Mouse (Mus musculus): ENCODE results near the gene Dmwd. TPM values are rescaled to one million over a fixed set of nuclear protein-coding genes. Genes with fewer than 3 reads are reported as not detected.
A peak's percentile ranks its signal among the peaks of the same experiment; 100 is the strongest.

The Dmwd gene
- total RNA-seq, 2 experiments from 2014 or later = 146 to 148 TPM

DNA sequence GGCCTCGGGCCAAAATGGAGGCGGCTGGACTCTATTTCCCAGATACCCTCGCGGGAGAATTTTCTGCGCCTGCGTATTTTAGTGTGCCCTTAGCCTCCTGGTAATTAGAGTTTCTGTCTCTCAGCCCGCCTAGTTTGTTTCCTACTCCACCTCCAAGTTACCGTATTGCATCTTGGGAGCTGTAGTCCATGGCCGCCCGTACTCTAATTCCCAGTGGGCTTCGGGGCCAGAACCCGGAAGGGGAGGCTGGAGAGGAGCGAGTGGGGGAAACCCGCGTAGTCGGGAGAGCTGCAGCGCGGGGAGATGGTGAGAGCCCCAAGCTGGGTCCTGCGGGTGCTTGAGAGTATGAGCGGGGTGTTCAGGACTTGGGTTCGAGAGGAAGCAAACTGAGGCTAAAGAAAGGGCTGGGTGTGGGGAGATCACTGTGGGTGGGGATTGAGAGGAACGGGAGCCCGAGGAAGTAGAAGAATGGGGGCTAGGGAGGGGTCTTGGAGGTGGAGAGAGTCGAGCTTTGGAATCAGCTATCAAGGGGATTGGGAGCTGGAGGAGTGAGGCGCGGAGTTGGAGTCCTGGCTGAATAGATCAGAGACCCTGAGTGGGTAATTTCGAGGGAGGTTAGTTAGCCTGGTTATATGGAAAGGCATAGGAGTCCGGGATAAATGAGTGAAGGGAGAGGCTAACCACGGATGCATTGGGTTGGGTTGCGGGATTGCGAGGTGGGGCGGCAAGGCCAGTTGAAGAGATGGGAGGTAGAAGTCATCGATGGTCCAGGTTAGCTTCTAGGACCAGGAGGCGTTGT is 43.8 kb downstream of the Dmwd start, which contains the start of gene Fbxo46:
TSS of gene Fbxo46 (plus strand) at position 229 of the 799 bp plus-strand sequence.
- intact Hi-C loops (cut with DNase I) = loop anchor here (1.0 kb wide), 1 partner anchor 96 kb away; the partner anchor contains the start of gene Sympk
- DNase-seq (ENCODE audit: low spot score in 2 of 2) = peak; percentile 91 to 93

DNA sequence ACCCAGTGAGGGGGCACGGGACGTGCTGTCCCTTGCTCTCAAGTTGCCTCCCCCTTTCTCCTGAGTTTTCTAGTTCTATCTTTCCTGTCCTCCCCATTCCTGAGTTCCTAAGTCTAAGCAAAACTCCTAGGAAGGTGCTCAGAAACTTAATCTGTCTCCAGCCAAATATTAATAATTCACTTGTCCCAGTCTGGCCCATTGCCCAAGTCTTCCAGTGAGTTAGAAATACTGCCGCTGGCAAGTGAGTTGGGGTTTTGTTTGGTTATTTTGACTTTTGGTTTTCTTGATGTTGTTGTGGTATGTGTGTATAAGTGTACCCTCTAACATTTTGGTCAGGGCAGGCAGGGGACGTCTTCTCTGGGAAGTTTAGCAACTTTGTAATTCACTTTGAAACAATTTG is 45.7 kb downstream of the Dmwd start:
- intact Hi-C loops (cut with DNase I) = no loop called here
- DNase-seq (ENCODE audit: low spot score in 2 of 2) = no peak

DNA sequence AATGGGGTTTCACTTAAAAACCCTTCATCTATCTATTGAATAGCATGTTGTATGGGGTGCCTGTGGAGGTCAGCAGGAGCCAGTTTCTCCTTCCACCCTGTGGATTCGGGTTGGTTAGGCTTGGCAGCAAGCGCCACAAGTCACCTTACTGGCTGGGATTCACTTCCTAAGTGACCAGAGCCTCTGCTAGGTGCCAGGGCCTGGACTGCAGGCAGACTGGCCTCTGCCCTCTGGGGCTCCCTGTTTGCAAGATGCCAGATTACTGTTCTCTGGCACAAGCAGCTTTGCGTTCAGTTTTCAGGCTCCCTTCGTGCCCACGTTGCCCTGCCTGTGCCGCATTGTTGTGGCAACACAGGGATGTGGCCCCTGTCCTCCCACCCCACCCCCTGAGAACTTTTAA is 48.7 kb downstream of the Dmwd start:
- no peak for DNase-seq (ENCODE audit: low spot score in 2 of 2)
- intact Hi-C loops (cut with DNase I) = no loop called here

DNA sequence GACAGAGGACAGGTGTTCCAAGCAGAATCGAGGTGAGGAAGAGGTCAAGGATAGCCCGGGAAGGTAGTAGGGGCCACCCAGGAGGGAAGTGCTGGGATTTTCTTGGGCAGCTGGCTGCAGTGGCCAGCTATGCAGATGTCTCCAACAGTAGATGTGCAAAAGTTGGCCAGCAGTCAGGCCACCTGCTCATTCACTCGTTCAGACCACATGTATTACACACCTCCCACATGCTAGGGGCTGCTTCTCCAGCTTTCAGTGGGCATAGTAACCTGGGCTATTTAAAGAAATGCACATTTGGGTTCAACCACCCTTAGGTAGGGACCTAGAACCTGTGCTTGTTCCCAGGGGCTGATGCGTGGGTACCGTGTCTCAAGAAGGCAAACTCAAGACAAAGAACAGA is 51.7 kb downstream of the Dmwd start:
- intact Hi-C loops (cut with DNase I) = no loop called here
- no peak for DNase-seq (ENCODE audit: low spot score in 2 of 2)

DNA sequence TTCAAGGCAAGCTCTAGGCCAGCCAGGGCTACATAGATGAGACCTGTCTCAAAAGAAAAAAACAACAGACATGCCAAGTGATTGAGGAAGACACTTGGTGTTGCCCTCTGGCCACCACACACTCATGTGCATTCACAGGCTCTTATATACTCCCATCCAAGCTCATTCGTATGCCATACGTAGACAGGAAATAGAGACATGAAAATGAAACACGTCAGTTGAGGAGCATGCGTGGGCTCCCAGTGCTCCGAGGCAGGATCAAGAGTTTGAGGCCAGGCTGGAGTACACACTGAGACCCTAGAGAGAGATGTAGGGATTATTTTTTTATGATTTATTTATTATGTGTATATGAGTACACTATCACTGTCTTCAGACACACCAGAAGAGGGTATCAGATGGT is 53.4 kb downstream of the Dmwd start:
- intact Hi-C loops (cut with DNase I) = no loop called here
- no peak for DNase-seq (ENCODE audit: low spot score in 2 of 2)

DNA sequence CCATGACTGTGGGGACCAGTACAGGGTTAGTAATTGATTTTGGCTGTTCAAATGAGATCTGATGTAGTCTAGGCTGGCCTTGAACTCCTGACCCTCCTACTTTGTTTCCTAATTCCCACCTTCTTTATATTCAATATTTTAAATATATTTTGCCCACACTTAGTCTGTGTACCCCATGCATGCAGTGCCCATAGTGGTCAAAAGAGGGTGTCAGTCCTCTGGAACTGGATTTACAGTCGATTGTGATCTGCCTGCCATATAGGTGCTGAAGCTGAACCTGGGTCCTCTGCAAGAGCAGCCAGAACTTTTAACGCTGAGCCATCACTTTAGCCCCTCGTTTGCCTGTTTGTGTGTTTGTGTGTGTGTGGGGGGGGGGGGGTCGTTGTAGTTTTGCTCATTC is 54.6 kb downstream of the Dmwd start:
- no peak for DNase-seq (ENCODE audit: low spot score in 2 of 2)

DNA sequence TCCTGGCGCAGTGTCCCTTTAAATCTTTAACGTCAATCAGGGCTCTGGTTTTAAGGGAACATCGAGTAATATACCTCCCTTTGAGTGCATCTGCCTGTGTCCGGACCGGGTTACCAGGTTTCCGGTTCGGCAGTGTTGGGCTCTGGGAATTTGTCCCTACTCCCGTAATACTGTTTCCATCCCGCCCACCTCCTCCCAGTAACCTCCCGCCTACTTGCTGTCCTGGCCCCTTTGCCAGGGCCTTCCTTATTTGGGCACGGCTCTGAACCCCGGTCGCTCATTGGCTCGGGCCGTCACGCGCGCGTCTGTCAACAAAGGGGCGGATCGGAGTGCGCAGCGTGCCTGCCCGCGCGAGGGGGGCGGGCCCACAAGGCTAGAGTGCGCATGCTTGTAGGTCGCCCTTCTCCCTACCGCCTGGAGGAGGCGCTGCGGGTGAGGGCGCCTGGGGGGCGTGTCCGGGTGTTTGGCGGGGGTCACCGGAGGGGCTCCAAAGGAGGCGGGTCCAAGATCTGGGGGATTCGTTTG is 55.4 kb downstream of the Dmwd start:
- intact Hi-C loops (cut with DNase I) = no loop called here
- peak; percentile 95 to 96 for DNase-seq (ENCODE audit: low spot score in 2 of 2)

More for the DNA sequence above, 54.6 kb downstream of the Dmwd start:
- intact Hi-C loops (cut with DNase I) = no loop called here

Small RNA genes lying within 50 kb of the gene (microRNA-seq; reads per million reads assigned to microRNA genes)
- gene Mir3100 = 1.5 reads per million

Other genes starting within 250 kb of the Dmwd start
- gene Mill2, start 236.3 kb upstream of the Dmwd start, total RNA-seq (2021) = 1 to 10 TPM; 1.2 to 3.0 TPM
- gene Pglyrp1, start 204.9 kb upstream of the Dmwd start, total RNA-seq (2021) = 10 to 100 TPM; 20.5 to 21.9 TPM
- gene Ccdc61, start 165.8 kb upstream of the Dmwd start, total RNA-seq (2021) = 10 to 100 TPM; 10.6 to 11.0 TPM
- 10 to 100 TPM; 75.3 to 88.8 TPM for gene Nova2, start 150.3 kb upstream of the Dmwd start, total RNA-seq (2021)
- gene Nanos2, start 88.8 kb upstream of the Dmwd start, total RNA-seq (2021) = 1 to 10 TPM in 1 of 2 experiments, under 1 TPM in 1; 0.47 to 1.3 TPM
- gene Mypop, start 85.0 kb upstream of the Dmwd start, total RNA-seq (2021) = 10 to 100 TPM; 53.5 to 55.3 TPM
- gene Irf2bp1, start 72.2 kb upstream of the Dmwd start, total RNA-seq (2021) = 10 to 100 TPM; 46.3 to 53.5 TPM
- not detected for gene Foxa3, start 52.7 kb upstream of the Dmwd start, total RNA-seq (2021)
- gene Sympk, start 51.9 kb upstream of the Dmwd start, total RNA-seq (2021) = 100 to 1,000 TPM; 126 to 129 TPM
- gene Rsph6a, start 21.5 kb upstream of the Dmwd start, total RNA-seq (2021) = under 1 TPM in 1 of 2 experiments, not detected in 1; 0.25 TPM
- 10 to 100 TPM; 21.4 to 40.2 TPM for gene Dmpk, start 7.6 kb downstream of the Dmwd start, total RNA-seq (2021)
- 1 to 10 TPM; 1.6 to 2.6 TPM for gene Six5, start 18.4 kb downstream of the Dmwd start, total RNA-seq (2021)
- under 1 TPM; 0.37 to 0.41 TPM for gene Gm4969, start 42.1 kb downstream of the Dmwd start, total RNA-seq (2021)
- gene Fbxo46, start 43.6 kb downstream of the Dmwd start, total RNA-seq (2021) = 10 to 100 TPM; 14.0 to 14.3 TPM
- gene Qpctl, start 73.1 kb downstream of the Dmwd start, total RNA-seq (2021) = 10 to 100 TPM; 14.6 to 17.3 TPM
- 10 to 100 TPM; 70.3 to 76.0 TPM for gene Snrpd2, start 73.5 kb downstream of the Dmwd start, total RNA-seq (2021)
- 1 to 10 TPM in 1 of 2 experiments, under 1 TPM in 1; 0.89 to 2.6 TPM for gene Gipr, start 89.9 kb downstream of the Dmwd start, total RNA-seq (2021)
- gene Eml2, start 100.2 kb downstream of the Dmwd start, total RNA-seq (2021) = 100 to 1,000 TPM; 124 to 156 TPM
- 1 to 10 TPM; 2.1 to 4.6 TPM for gene Gpr4, start 136.3 kb downstream of the Dmwd start, total RNA-seq (2021)
- 10 to 100 TPM; 41.0 to 45.7 TPM for gene Opa3, start 152.1 kb downstream of the Dmwd start, total RNA-seq (2021)
- gene Vasp, start 195.6 kb downstream of the Dmwd start, total RNA-seq (2021) = 10 to 100 TPM; 11.2 to 13.5 TPM
- gene Ppm1n, start 203.8 kb downstream of the Dmwd start, total RNA-seq (2021) = not detected
- 100 to 1,000 TPM in 1 of 2 experiments, 10 to 100 TPM in 1; 98.6 to 121 TPM for gene Rtn2, start 206.4 kb downstream of the Dmwd start, total RNA-seq (2021)
- 10 to 100 TPM; 20.6 to 22.5 TPM for gene Fosb, start 233.8 kb downstream of the Dmwd start, total RNA-seq (2021)